Mouse (Mus musculus) brain, adult 10 weeks (tissue): Measurements from ENCODE around the gene Cys1. TPM values are rescaled to one million over a fixed set of nuclear protein-coding genes. Genes with fewer than 3 reads are reported as not detected.

ENCODE experiments used
- polyA plus RNA-seq: library from polyadenylated mRNA; stranded (reverse); fragments of 350-450 nt; fragmentation: Illumina TruSeq; extraction: RNeasy Lipid Tissue Mini Kit (QIAGEN cat#74804); gene quantifications from one replicate; pipeline ENCODE4 v1.2.3, GENCODE M21; 2015; ENCODE audit warnings: low read depth, low replicate concordance

Cys1 gene
- polyA plus RNA-seq: 17.0 TPM

DNA sequence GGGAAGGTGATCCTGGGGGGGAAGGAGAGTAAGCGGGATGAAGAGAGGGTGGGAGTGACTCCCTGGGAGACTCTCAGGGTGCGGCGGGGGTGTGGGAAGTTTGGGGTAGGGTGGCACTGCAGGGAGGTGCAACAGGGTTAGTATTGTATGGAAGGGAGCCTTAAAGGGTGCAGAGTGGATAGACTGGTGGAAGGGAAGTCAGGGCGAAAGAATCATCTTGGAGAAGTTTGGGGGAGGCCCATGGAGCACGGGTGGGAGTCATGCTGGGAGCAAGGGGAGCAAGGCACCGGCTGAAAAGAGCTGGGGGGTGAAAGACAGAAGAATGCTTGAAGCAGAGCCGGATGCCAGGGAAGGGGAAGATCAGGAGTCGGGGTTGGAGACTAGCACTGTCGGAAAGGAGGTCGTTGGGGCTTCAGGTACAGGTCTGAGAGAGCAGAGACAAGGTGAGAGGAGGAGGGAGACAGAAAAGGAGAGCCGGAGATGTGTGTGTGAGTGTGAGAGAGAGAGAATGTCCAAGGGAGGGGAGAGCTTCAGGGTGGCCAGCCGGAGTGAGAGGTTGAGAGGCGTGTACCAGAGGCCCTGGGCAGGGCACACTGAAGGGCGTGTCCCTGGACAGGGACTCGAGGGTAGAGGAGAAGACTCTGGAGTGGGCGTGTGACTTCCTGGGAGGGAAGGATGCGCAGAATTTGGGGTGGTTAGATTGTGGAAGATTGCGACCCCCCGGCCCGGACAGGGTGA is at the start of gene Cys1:
Gene Cys1, minus strand, starts transcription at position 528 of the 738 bp plus-strand sequence.

DNA sequence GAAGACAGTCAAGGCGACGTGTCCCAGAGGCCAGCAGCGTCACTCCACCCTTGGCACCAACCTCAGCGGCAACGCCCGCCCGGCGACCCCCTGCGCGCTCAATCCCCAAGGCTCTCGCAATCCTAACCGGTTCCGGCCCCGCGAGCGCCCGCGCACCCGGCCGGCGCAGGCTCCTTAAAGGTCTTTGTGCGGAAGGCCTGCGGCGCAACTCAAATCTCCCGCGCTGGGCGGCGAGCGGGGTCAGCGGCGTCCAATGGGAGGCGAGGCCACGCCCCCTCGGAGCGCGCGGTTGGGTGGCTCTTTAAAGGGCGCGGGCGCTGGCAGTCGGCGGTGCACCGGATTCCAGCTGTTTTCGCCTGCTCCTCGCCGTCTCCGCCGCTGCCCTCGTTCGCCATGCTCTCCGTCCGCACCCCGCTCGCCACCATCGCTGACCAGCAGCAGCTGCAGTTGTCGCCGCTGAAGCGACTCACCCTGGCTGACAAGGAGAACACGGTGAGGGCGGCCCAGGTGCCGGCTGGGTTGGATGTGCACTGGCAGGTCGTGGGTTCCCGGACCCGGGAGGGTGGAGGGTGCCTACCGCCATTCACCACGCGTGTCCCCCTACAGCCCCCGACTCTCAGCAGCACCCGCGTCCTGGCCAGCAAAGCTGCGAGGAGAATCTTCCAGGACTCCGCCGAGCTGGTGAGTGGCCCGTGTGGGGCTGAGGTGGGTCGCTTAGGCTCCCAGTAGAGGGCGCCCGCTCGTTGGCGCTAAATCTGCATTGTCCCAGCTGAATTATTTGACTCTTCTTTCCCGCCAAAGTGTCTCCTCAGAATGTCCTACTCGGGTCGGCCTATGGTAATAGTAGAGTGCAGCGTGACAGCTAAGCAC is 26.6 kb upstream of the Cys1 start, which contains the start of gene Rrm2:
Gene Rrm2, plus strand, starts transcription at position 288 of the 870 bp plus-strand sequence.

DNA sequence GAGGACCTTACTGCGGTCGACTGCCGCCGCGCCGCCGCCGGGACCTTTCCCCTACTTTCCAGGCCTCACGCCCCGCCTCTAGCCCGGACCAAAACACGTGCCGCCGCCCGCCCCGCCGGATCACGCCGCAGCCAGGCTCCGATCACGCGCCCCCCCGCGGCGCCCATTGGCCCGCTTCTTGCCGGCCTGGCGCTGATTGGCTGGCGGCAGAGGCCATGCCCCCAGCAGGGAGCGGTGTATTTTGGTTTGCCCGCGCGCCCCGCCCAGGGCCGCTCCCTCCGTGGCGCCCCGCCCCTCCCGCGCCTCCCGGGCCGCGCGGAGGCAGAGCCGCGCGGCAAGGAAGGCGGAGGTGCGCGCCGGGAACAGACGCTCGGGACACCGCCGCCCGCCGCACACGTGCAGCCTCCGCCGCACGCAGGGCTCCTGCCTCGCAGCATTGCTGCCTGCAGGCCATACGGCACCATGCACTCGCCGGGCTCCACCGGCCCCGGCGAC is 30.5 kb downstream of the Cys1 start, which contains the start of gene Klf11:
Gene Klf11, plus strand, starts transcription at position 212 of the 495 bp plus-strand sequence.

Other genes starting within 250 kb of the Cys1 start
- 21.7 TPM for gene Taf1b, start 183.5 kb downstream of the Cys1 start, polyA plus RNA-seq
- 9.5 TPM for gene Grhl1, start 109.5 kb downstream of the Cys1 start, polyA plus RNA-seq
- 3.9 TPM for gene Klf11, start 30.5 kb downstream of the Cys1 start, polyA plus RNA-seq
- gene Rrm2, start 26.4 kb upstream of the Cys1 start, polyA plus RNA-seq: 2.7 TPM
- gene Mboat2, start 149.1 kb upstream of the Cys1 start, polyA plus RNA-seq: 34.5 TPM